Mouse (Mus musculus) liver (tissue): ENCODE data around the gene Lig3.
A peak's percentile ranks its signal among the peaks of the same experiment; 100 is the strongest.
"Not testable (repeated sequence)": the region's sequence is repeated elsewhere in the genome, so short reads cannot be mapped to it uniquely, and the experiment has no call there.

ENCODE experiments used
- DNase-seq: peaks from one replicate; pipeline ENCODE4 v3.0.0-alpha.2; 2020; ENCODE audit warnings: mixed read lengths

Gene Lig3

DNA sequence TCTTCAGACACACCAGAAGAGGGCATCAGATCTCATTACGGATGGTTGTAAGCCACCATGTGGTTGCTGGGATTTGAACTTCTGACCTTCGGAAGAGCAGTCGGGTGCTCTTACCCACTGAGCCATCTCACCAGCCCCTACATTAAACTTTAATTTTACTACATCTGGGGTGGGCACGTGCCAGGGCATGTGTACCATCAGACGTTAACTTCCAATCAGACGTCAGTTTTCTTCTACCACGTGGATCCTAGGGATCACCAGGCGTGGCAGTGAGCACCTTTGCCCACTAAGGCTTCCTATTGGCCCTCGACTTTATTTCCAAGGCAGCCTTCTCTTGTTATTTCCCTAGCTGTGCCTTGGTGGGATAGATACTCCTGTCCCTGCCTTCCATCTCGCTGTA lies 51.5 kb downstream of the Lig3 start:
- DNase-seq: not testable (repeated sequence)

DNA sequence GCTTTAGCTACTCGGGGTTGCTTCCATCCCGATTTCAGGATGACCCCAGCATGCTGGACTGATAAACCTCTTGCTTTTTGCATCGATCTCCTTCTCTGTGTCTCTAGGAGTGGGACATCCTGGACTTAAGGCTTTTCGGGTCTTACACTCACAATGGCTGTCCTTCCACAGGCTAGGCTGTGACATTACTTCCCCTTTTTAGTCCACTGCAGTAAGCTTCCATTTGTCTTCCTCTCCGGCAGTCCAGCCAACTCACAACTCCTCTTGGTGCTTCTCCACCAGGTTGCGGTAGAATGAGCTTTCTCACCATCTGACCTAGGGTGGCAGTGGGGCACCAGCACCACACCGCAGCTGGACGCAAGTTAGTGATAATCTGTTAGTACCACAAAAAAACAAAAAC lies 53.0 kb downstream of the Lig3 start:
- no peak for DNase-seq

DNA sequence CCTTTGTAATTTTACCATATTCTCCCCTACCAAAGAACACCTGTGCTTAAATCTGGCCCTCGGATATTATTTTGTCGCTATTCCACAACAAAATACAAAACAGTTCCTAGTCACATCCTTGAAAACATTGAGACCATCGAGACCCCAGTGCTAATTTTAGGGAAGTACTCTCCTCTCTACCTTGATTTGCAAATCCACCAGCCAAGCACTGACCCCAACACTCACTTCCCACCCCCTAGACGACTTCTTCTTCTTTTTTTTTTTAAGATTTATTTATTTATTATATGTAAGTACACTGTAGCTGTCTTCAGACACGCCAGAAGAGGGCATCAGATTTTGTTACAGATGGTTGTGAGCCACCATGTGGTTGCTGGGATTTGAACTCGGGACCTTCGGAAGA lies 53.5 kb downstream of the Lig3 start:
- not testable (repeated sequence) for DNase-seq

DNA sequence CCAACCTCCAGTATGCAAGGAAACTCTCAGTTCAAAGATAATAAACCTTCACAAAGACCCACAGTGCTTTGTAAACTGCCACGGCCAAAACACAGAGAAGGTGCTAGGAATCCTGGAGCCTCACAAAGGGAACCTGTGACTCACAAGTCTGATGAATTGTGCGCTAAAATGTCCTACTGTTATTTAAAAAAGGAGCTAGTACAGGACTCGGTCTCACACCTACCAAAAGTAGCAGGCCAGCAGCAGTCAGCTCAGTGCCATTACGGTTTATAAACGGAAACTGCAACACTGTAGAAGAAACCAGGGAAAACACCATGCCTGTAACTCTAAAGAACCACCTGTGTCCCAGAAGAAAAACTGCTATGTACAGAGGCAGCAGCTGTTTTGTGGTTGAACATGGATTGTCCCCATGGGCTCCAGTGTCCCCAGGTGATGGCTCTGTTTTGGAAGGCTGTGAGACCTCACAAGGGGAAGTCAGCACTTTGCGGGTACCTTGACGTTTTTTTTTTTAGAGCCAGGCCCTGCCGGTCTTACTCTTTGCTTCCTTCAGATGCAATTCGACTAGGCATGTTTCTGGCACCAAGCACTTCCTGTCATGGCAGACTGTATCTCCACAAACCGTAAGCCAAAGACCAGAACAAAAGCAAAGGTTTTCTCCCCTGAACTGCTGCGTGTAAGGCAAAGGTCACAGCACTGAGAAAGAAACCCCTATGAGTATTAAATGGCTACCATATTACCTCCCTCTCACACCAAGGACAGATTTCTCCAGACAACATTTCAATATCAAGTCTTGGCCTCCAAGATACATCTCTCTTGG lies 54.9 kb downstream of the Lig3 start:
- no peak for DNase-seq

DNA sequence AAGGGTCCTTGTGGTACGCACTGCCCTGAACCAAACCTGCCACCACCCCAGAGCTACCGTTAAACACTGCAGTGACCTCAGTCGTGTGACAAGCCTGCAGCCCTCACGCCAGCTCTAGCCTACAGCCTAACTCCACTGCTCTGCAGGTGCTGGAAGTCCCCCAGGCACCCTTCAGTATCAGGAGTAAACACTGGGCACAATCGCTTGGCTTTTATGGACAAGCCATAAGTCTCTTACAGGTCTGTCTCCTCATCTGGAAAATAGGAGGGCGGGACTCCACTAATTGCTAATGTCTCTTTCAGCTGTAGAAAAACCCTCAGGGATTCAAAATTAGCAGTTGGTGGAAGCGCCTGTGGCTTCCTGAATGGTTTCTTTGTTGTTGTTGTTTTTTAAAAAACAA lies 56.3 kb downstream of the Lig3 start:
- no peak for DNase-seq

DNA sequence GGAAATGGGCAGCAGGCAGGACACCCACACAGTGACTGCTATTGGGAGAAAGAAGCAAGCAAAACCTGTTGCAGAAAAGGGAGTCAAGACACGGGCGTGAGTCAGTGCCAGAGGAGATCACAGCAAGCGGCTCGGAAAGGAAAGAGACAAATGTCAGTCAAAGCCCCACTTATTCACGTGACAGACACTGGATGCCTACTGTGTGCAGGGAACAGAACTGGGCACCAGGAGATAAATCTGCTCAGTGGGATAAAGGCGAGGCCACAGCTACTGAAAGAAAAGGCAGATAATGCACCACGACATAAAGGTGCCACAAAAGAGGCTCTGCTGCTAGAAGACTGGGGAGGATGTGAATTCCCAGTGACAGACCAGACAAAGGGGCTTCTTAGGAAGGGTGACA lies 56.9 kb downstream of the Lig3 start:
- no peak for DNase-seq

DNA sequence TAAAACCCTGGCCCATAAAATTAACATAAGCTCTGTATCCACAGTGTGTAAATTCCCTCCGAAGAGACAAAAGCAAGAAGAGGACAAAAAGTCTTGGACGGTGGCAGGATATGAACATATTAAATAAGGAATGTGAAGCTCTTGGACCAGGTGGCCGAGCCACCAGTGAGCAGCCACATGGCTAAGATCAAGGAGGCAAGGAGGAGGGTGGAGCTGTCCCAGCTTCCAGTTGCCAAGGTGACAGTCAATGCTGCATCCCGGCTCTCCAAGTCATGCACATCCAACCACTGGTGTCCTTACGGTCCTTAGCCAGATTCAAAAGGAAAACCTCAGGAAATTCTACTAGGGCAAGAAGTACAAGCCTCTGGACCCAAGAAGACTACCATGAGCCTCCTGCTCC lies 57.6 kb downstream of the Lig3 start:
- no peak for DNase-seq

DNA sequence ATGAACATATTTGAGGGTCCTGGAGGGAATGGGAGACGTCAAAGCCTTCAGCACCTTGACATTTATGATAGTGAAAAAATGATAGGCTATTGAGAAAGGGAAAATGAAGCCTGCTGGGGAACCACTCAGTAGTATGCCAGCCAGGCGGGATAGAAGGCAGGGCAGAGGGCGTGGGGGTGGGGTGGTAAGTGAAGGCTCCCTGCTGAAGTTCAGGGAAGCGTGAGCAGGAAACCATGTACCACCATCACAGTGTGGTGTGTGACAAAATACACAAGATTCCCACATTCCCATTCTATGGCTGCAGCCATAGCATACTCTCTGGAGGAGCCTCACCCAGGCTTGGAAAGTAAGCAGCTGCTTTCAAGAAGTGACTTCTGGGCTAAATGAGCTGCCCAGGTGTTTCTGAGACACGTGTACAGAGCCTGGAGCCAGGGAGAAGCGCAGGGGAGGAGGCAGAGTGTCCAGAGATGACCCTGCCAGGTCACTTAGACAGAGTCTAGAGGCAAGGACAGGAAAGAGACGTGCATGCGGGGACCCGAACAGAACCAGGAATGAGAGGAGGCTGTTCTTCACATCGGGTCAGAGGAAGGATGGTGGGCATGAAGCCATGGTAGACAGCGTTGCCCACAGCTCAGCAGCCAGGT lies 64.0 kb downstream of the Lig3 start:
- peak; percentile 70 for DNase-seq

DNA sequence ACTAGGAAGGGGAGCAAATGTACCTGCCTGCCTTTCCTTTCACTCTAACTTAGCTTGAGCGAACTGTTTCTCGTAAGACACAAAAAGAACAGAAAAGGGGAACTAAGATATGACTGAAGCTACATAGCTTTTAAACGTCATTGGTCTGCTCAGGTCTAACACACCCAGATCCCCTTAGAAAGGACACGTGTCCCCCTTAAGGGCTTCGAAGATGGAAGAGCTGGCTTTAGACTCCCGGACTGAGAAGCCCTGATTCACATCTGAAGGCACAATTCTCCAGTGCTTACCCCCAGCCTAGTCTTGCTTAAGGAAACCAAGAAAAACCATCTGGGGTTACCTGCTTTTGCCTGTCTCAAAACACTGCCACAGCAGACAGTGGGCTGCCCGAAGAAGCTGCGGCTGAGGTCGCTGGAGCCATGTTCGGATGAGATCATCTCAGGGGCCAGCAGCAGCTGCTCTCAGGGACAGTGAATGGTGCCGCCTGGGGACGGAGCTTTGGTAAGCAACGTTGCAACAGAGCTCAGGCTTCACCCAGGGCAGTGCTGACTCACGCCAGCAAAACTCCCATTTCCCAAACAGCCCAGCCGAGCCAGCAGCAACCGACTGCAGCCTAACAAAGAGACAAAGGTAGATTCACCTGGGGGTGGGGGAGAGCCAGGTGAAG lies 64.6 kb downstream of the Lig3 start:
- peak; percentile 91 for DNase-seq

DNA sequence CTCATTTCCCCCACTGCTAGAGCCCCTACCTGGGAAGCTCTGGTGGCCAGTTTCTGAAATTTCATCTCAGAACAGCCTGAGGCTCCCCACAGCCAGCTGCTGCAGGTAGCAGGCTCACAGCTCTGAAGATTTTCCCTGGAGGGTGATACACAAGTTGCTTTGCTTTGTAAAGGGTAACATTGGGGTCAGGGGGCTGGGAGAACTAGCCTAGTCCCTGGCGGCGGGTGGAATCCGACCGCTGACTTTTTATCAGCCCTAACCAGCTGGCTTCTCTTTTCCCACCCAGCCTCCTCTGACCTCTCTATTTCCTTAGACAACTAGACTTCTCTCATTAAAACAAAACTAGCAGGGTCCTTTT lies 65.2 kb downstream of the Lig3 start:
- DNase-seq: peak; percentile 88

DNA sequence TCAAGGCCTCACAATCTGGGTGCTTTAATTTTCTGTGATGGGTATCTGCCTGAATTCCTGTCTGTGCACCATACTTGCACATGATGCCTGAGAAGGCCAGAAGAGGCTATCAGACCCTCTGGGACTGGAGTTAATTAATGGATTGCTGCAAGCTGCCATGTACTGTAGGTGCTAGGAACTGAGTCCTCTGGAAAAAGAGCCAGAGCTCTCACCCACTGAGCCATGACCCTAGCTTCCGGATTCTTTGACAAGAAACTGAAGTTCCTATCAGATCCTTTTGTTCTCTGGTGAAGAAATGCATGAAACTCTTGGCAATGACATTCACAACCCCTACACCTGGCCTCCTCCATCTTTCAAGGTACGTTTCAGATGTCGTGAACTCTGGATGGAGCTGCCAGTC lies 66.0 kb downstream of the Lig3 start:
- DNase-seq: no peak

DNA sequence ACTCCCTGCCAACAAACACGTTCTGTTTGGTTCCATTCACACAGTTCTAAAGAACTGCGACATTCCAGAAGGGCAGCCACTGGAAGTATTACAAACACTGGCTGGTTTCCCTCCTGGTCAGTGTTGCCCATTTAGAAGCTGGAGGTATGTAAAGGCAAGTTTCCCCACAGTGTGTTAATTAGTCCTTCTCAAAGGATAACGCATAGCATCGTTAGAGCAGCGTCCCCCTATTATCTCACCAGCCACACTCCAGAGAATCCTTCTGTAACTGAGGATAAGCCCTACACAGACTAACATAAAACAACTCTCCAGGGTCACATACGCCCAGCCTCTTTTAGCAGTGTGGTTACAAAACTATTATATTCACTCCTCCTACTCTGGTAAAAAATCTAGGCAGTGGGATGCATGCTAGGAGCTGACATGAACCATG lies 66.7 kb downstream of the Lig3 start:
- DNase-seq: peak; percentile 75

DNA sequence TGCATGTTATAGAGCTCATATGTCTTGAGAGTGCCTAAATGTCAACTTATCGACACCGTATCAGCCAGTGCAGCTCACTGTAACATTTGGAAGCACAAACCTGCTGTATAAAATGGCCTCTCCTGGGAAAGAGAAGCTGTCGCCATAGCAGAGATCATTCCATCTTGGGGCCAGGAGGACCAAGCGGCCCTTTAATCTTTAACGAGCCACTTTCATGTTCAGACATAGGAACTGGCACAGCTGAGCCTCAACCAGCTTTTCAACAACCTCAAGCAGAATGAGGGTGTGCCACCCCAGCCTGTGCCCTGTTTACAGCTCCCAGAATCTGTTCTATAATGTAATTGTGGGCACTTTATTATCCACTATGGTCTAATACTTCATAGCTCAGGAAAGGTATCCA lies 69.4 kb downstream of the Lig3 start:
- no peak for DNase-seq

DNA sequence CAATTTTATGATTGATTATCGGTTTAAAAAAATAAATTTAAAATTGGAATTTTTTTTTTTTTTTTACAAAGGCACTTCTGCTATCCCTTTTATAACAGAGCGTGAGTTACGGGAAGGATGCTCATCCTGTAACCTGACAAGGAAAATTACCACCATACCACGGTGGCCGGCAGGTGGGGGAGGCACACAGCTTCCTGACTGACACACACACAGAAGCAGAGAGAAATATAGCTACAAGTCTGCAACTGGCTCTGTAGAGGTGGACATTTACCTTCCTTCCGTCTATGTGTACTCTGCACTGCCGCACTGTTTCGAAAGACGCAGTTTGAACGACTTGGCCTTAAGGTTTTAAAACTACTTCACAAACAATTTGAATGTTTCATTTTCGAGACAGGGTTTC lies 71.2 kb downstream of the Lig3 start:
- DNase-seq: no peak

DNA sequence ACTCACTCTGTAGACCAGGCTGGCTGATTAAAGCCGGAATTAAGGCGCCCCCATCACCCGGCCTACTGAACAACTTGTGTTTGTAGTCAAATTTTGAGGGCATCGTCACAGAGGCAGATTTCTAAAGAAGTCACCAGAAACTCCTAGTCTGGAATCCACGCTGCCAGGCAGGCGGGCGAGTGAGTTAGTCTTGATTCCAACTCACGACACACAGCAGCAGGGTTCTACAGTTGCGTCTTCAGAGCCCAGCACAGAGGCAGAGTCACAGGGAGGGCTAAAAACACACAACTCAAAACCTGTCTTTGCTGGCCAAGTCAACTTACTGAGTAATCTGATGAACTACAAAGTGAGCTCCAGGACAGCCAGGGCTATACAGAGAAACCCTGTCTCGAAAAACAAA lies 71.6 kb downstream of the Lig3 start:
- no peak for DNase-seq

DNA sequence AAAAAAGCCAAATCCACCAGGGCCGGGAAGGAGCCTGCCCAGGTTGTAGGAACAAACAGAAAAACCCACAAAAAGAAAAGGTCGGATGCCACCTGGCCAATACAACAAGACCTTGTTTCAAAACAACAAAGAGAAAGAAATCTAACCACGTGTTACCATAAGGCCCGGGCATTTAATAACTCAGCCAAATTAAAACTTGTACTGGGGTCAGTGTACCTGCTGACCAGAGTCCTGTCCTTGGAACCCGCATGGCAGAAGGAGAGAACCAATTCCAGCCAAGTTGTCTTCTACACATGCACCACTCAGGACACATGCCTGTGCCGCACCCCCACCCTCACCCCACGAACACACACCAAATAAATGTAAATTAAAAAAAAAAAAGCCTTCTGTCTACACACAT lies 72.0 kb downstream of the Lig3 start:
- DNase-seq: no peak
